Mouse (Mus musculus) heart, adult 9 months (tissue): ENCODE results near the gene Dcst1.
A peak's percentile ranks its signal among the peaks of the same experiment; 100 is the strongest.

Experiments
- DNase-seq, 2 experiments: peaks; one replicate each; pipeline ENCODE4 v3.0.0; 2022; ENCODE audit warnings: low spot score in 2 of 2

Gene Dcst1

DNA sequence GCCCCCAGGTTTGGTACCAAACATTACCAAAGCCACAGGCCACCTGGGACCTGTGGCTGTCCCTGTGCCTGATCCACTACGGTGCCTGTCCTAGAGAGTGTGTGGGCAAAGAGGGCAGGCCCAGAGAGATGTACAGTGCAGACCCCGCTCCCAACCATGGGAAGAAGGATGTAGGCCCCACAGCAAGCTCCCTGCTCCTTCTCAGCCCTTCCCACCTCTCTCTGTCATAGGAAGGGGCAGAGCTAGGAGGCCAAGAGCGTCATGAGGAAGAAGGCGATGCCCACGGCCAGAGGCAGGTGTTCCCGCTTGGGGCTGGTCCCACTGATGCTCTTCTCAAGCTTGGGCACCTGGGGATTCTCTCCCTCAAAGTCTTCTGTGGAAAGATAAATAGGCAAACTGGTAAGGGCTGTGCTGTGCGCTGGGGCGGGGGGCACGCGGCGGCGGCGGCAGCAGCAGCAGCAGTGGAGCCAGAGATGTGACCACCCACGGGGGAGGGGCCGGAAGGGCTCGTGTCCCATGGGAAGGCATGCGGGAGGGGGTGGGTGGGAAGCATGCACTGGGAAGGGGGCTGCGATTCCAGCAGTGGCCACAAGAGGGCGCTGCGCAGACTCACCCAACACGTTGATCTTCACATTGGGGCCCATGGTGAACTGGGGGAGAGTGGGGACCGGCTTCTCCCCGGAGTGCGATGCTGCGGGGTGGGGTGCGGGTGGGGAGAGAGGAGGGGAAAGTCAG lies 49.7 kb downstream of the Dcst1 start:
- peak; percentile 70 to 71 for DNase-seq

DNA sequence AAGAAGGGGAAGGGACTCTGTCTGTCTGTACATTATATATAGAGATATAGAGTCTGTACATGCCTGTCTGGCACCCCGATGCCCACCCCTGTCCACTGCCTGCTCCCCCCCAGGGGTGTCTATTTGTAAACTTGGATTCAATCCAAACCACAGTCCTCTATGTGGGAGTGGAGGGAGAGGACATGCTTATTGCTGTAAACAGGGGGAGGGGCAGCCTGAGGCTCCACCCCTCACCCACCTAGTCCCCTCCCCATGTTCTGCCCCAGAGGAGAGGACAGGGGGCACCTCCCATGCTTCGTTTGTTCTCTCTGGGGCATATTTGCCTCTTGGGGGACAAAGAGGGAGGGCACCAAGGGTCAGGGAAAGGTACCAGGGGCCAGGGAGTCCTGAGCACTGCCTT lies 50.3 kb downstream of the Dcst1 start:
- no peak for DNase-seq

DNA sequence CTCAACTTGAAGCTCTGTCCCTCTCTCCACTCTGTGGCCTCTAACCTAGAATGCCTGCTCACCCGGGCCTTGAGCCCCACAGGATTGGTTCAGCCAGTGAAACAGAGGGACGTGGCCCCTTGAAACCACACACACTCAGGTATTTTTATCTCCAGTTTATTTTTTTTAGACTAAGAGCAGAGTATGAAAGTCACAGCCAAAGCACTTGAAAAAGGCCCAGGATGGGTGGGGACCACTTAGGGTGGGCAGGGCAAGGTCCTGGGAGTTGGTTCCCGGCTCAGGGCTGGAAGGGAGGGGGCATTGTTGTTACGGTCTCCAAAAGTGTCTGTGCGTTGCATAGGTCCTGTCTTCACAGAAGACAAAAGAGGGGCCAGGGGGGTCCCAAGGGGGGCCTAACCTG lies 50.7 kb downstream of the Dcst1 start:
- no peak for DNase-seq

DNA sequence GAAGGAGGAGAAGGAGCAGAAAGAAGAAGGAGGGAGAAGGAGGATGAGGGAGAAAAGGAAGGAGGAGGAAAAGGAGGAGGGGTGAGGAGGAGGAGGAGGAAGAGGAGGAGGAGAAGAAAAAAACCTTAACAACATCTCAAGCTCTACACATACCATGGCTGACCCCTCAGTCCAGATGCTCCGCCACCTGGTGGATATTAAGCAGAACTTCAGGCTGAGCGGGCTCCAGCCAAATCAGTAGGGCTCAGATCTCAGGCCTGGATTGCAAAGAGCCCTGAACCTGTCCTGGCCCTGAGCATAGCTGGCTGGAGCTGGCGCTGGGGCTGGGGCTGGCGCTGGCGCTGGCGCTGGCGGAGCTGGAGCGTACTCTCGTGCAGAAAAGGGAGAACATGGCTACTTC lies 57.0 kb downstream of the Dcst1 start:
- DNase-seq = peak; percentile 49 to 68

DNA sequence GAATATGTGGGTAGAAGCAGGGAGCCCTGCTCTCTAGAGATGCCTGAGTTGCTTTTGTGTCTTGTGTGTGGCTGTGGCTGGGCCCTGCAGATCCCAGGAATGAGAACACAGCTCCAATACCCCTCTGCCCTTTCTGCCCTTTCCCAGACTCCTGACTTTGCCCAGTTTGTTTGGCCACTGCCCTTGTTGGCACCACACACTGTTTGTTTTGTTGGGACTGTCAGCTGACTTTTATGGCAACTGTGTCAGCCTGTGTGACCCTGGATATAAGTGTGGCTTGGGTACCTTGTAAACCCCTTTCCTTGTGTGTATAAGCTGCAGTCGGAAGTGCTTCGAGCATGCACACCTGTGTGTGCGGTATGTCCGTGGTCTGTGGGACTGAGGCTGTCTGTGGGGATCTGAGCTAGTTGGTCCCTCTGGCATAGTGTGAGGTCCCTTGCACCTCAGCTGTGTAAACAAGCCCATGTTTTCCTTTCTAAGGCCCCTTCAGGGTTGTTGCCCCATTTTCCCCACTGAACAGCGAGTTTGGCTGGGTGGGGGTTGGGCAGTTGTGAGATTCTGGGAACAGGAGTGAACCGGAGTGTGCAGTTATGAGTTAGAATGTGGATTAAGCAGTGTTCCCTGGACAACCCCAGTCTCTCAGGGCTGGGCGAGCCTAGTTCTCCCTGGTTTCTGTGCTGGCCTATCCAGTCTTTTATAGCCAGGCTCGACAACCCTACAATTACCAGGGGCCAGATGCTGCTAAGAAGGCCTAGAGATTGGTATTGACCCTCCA lies 59.3 kb downstream of the Dcst1 start:
- no peak for DNase-seq

DNA sequence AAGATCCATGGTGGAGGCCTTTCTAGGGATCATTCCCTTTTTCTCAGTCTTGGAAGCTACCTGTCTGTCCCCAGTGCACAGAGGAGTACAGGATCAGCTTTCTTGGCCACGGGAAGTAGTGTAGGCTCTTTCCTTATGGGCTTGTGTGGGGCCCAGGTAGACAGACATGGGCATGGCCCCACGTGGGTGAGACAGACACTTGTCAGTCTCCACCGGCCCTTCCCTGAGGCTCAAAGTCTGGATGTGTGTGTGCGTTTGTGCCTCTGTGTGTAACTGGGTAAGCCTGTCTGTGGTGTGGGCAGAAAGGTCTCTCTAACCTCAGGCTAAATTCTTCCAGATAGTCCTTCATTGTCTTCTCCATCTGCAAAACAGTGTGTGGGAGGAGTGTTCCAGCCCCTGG lies 59.9 kb downstream of the Dcst1 start:
- DNase-seq = no peak

DNA sequence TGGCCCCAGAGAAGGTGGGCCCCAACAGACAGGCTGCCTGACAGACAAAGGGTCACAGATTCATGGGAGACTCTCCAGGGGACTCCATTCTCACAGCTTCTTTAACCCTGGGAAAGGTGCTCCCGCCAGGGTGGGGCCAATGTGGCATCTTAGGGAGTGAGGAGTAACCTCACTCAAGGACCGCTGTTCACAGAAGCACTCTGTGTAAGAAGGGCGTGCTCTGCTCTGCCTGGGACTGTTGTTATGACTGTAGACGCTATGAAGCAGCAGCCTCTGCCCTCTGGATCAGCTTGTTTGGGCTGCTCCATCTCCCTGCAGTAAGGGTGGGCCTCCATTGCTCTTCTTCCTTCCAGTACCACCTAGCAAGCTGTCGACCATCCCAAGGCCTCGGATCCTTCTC lies 60.6 kb downstream of the Dcst1 start:
- no peak for DNase-seq

GRCm38 (mm10) chr3:89300514-89300913 lies 64.5 kb downstream of the Dcst1 start:
- no peak for DNase-seq
